Mouse (Mus musculus): ENCODE measurements around the gene Kank3.
A peak's percentile ranks its signal among the peaks of the same experiment; 100 is the strongest.
"Not testable (repeated sequence)": the region's sequence is repeated elsewhere in the genome, so short reads cannot be mapped to it uniquely, and the experiment has no call there.

The Kank3 gene

GRCm38 (mm10) chr17:33807181-33807888 is 3.0 kb upstream of the Kank3 start:
- DNase-seq (ENCODE audit: low spot score) = no peak

GRCm38 (mm10) chr17:33808192-33808591 is 2.1 kb upstream of the Kank3 start:
- DNase-seq (ENCODE audit: low spot score) = no peak

DNA sequence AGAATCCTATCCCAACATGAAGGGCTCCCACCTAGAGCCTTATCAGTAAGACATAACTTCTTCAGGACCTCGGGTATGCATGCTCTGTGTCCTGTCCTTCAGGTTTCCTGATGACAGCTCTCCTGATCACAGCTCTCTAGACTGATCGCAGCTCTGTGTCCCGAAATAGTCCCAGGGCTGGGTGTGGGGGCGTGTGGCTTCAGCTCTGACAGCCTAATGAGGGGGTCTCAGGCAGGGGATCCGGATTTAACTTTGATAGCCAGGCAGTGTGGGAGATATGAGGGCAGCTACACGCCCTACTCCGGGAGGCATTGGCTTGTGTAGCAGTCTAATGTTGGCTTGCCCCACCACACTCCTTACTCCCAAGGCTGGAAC is 810 bp downstream of the Kank3 start:
- no peak for DNase-seq (ENCODE audit: low spot score)

- no peak for DNase-seq (ENCODE audit: low spot score)
These were observed 2.2 kb downstream of the Kank3 start for GRCm38 (mm10) chr17:33812475-33812874.

DNA sequence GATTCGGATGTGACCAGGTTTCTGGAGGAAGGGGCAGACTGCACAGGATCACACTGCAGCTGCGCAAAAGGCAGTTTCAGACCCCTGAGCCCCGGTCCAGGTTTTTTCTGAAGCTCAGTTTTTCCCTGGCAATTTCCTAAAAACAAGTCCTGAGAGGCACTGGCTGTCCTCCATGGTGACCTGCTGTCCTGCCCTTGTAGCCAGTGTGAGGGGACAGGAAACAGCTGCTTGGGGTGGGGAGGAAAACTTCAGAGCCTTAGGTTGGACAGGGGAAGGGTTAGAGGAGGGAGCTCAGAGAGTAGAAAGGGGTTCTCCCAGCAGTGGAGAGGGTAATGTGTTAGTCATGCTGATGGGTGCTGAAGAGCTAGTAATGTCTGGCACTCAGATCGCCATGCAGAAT is 2.7 kb downstream of the Kank3 start:
- no peak for DNase-seq (ENCODE audit: low spot score)

GRCm38 (mm10) chr17:33815399-33815798 is 5.1 kb downstream of the Kank3 start:
- DNase-seq (ENCODE audit: low spot score) = no peak

DNA sequence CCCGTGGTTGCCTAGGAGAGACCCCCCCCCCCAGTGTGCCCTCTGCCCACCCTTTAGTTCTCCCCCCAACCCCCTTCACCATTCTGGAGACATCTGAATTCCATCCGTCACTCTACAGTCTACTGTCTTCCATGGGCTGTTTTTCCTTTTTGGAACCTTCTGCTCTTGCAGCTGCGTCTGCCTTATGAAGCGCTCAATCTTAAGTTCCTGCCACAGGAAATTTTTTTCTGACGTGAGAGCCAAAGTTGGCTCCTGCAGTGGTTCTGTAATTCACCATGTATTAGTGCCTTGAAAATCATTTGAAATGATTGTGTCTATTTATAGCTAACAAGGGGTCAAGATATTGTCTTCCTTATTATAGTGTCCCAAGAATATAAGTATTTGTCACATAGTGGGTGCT is 6.3 kb downstream of the Kank3 start:
- no peak for DNase-seq (ENCODE audit: low spot score)

- DNase-seq (ENCODE audit: low spot score) = peak; percentile 86
These were observed 7.1 kb downstream of the Kank3 start for GRCm38 (mm10) chr17:33817184-33817968.

DNA sequence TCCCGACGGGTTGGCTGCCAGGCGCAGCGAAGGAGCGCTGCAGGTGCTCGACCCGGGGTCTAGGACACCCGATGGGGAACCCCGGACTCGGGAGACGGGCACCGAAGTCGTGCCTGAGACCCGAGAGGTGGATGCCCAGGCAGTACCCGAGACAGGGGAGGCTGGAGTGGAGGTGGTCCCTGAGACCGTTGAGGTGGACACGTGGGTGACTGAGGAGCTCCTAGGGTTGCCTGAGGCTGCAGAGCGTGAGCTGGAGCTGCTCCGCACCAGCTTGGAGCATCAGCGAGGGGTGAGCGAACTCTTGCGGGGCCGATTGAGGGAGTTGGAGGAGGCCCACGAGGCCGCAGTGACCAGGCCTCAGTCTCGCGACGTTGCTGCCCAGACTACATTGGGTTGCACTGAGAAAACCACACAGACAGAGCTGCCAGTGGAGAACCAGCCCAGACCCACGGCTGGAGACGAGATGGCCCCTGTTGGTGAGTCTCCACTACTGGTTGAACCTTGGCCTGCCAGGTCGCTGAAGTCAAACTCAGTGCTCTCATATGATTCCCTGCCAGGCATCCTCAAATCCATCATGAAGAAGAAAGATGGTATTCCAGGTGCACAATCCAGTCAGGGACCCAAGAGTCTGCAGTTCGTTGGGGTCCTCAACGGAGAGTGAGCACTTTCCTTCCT is 7.8 kb downstream of the Kank3 start:
- DNase-seq (ENCODE audit: low spot score) = no peak

GRCm38 (mm10) chr17:33822436-33822959 is 12.2 kb downstream of the Kank3 start:
- no peak for DNase-seq (ENCODE audit: low spot score)

DNA sequence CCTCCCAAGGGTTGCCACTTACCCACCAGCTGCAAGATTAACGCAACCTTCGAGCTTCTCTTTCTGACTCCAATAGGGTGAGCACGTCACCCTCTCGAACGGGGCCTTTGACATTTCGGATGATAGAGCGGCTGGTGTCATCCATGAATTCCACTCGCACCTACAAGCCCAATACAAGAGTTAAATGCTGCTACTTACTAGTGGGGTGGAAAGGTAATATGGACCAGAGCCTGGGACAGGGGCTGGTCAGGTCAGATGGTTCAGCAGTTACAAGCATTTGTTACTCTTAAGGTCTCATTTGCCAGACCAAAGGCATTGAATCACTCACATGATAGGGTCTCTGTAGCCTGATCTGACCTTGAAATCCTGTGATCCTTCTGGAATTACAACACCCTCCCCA is 12.9 kb downstream of the Kank3 start:
- DNase-seq (ENCODE audit: low spot score) = not testable (repeated sequence)

GRCm38 (mm10) chr17:33824084-33824996 is 14.0 kb downstream of the Kank3 start, which contains the start of the genes Rps28 and Ndufa7:
Gene Rps28 (minus strand): TSS chr17:33824562.
Gene Ndufa7 (plus strand): TSS chr17:33824572.
- DNase-seq (ENCODE audit: low spot score) = peak; percentile 95

GRCm38 (mm10) chr17:33824997-33825330 is 14.6 kb downstream of the Kank3 start:
- DNase-seq (ENCODE audit: low spot score) = not testable (repeated sequence)

DNA sequence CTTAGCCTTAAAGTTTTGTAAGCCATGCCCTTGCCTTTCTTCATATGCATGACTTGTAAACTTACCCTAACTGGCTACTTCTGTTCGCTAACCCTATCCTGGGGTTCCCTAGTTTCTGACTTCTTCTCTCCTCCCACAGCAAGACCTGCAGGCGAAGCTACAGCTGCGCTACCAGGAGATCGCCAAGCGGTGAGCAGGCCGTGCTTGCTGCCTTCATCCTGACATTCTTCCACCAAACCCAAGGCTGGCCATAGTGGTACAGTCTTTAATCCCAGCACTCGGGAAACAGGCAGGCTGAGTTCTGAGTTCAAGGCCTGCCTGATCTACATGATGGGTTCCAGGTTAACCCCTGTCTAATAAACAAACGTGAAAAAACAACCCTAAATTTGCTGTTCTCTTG is 15.1 kb downstream of the Kank3 start:
- DNase-seq (ENCODE audit: low spot score) = no peak

DNA sequence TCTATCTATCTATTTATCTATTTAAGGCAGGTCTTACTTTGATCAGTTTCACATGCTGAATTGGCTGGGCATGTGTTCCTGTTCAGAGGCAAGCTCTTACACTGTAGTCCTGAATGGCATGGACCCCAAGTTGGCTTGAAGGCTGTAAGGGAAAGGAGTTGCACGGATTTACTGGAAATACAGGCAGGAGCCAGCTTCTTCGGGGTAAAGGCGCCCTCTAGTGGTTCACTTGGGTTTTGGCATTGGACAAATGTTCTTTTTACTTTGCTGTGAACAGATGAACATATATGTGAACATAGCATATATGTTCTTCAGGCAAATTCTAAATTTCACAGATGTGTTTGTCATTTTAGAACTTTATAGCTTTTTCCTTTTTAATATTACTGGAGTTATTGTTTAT is 16.5 kb downstream of the Kank3 start:
- peak; percentile 51 for DNase-seq (ENCODE audit: low spot score)

DNA sequence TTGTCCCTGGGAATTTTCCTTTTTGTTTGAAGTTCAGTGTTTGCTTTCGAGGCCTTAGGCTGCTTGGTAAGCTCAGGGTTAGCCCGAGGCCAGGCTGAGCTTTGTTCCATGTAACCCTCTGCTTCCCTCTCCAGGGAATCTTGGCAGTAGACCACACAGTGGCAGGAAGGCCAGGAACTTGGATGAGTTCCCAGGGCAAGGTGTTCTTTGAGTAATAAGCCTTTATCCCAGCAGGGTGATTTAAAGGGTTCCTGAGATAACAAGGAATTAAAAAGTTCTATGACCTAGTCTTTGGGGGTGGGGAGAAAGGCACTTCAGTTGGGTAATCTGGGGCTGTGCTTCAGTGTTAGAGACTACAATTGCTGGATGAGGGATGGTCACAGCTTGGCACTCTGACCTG is 18.6 kb downstream of the Kank3 start:
- DNase-seq (ENCODE audit: low spot score) = no peak

DNA sequence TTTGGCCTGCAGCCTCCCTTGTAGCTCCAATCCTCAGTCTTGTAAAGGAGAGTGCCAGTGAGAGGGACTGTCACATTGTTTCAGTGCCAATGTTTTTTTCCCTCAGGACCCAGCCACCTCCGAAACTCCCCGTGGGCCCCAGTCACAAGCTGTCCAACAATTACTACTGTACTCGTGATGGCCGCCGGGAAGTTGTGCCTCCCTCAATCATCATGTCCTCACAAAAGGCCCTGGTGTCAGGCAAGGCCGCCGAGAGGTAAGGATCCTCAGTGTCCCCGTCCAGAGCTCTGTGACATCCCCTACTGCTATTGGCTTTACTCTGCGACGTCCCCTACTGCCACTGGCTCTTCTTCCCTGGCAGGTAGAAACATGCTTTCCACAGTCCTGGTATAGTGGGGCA is 19.2 kb downstream of the Kank3 start:
- DNase-seq (ENCODE audit: low spot score) = no peak

- DNase-seq (ENCODE audit: low spot score) = peak; percentile 88
These were observed 32.9 kb downstream of the Kank3 start, which contains the start of gene Cd320 for GRCm38 (mm10) chr17:33842966-33843795. Gene Cd320 (plus strand): TSS chr17:33843091.

DNA sequence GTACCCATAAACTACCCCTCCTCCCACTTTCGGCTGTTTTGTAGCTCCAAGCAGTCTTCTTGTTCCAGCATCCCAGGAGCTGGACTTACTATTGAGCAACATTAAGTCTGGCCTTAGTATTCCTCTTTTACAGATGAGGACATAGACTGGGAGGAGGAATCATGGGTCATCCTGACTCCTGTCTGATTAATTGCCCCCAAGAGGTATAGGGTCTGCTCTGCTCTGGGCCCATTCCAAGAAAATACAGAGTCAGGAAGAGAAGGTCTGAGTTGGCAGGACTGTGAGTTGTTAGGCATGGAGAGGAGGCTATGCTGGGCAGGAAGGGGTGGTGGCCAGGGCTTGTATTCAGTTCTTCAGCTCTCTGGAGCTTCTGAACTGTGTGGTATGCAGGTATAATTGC is 33.9 kb downstream of the Kank3 start:
- DNase-seq (ENCODE audit: low spot score) = no peak

DNA sequence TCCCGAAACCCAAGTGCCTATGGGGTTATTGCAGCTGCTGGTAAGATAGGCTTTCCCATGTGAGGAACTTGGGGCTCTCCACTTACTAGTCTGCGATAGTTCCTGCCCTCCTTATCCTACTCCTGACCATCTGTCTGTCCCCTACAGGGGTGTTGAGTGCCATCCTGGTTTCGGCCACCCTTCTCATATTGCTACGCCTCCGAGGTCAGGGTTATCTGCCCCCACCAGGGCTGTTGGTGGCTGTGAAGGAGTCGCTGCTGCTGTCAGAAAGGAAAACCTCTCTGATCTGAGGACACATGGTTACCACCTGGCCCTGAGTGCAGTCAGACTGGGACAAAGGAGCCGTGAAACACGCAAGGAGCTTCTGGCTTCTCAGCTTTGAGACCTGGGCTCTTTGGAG is 37.8 kb downstream of the Kank3 start:
- no peak for DNase-seq (ENCODE audit: low spot score)

DNA sequence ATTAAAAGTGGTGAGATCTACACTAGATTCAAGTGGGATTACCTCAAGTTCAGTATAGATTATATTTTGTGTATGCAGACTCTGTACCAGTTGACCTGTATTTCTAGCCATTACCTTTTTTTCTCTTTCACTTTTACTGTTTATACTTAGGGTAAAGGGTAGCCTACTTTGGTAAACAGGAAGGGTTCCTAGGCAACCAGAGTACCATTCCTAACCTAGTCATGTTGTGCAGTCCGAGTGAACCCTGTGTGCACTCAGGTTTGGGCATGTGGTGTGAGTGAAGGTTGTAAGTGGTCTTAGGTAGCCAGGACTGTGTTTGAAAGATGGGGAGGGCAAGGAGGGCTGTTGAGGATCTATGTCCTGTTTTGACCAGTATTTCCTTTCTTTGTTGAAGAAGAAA is 41.0 kb downstream of the Kank3 start:
- DNase-seq (ENCODE audit: low spot score) = no peak

All from left cerebral cortex, adult 11 months (tissue).